Mouse (Mus musculus): ENCODE results near the gene Nudt4. TPM values are rescaled to one million over a fixed set of nuclear protein-coding genes. Genes with fewer than 3 reads are reported as not detected.

Nudt4 gene
- total and polyA plus RNA-seq, 2 experiments from 2014 or later = 55.5 to 64.7 TPM

DNA sequence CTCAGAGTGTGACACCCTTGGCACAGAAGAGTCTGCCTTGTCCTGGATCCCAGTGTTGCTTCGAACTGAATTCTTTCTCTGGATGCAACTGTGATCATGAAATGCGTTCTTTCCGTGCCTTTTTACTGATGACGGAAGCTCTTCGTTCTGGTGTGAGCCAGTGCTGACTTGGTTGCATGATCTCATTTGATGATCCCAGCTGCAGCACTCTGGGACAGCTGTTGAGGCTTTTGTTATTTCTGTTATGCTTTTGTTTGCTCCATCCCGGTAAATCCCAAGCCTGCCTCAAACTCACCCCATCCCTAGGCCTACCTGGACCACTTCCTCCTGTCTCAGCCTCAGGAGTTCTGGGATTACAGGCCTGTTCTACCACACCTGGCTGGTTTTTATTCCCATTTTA lies 4.1 kb upstream of the Nudt4 start:
- ATAC-seq = no peak
- 72% methylated on average over 6 of the region's 6 CpGs for WGBS
- no peak for TF ChIP-seq CTCF (IDR thresholded peaks at IDR 0.05; ENCODE audit: low read depth)

GRCm38 (mm10) chr10:95567550-95567949 lies 3.6 kb upstream of the Nudt4 start:
- TF ChIP-seq CTCF (IDR thresholded peaks at IDR 0.05; ENCODE audit: low read depth) = no peak
- Histone ChIP-seq H3K4me1 (ENCODE audit: insufficient read depth, low read length) (no peaks in the 10 kb centered on the region), H3K9me3 (ENCODE audit: low read length) (no peaks in the 10 kb centered on the region), H3K4me3 (ENCODE audit: low read length) (no peak overlapping the region), H3K4me2 (ENCODE audit: low read depth, low read length) (no peak overlapping the region), H3K9ac (replicated peaks; ENCODE audit: low read length) (no peak overlapping the region), H3K36me3 (ENCODE audit: insufficient read depth, low read length) (no peaks in the 10 kb centered on the region), H3K27me3 (ENCODE audit: insufficient read depth, low read length) (no peaks in the 10 kb centered on the region), H3K27ac (no peak overlapping the region)
- ATAC-seq = no peak
- no peak for DNase-seq (ENCODE audit: low spot score)
- WGBS = 65% methylated on average over 5 of the region's 5 CpGs

More for the DNA sequence above, 4.1 kb upstream of the Nudt4 start:
- Histone ChIP-seq H3K4me3 (ENCODE audit: low read length) (no peak overlapping the region), H3K9me3 (ENCODE audit: low read length) (no peaks in the 10 kb centered on the region), H3K27ac (no peak overlapping the region), H3K27me3 (ENCODE audit: insufficient read depth, low read length) (no peaks in the 10 kb centered on the region), H3K36me3 (ENCODE audit: insufficient read depth, low read length) (no peaks in the 10 kb centered on the region), H3K9ac (replicated peaks; ENCODE audit: low read length) (no peak overlapping the region), H3K4me1 (ENCODE audit: insufficient read depth, low read length) (no peaks in the 10 kb centered on the region), H3K4me2 (ENCODE audit: low read depth, low read length) (no peak overlapping the region)
- no peak for DNase-seq (ENCODE audit: low spot score)

DNA sequence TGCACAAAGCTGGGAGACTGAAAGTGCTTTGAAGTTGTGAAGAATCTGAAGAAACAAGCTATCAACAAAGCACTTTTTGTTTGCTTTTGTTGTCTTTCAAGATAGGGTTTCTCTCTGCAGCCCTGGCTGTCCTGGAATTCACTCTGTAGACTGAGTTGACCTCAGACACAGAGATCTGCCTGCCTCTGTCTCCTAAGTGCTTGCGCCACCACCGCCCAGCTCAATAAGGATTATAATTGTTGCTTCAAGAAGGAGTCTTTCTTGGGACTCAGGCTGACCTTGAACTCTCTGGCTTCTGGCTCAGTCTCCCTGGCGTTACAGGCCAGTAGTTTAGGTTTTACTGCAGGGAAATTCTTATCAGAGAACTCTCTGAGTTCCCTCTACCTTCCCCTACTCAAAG lies 2.8 kb upstream of the Nudt4 start:
- no peak overlapping the region for H3K4me2 ChIP-seq (ENCODE audit: low read depth, low read length)
- H3K4me3 ChIP-seq (ENCODE audit: low read length) = no peak overlapping the region
- H3K36me3 ChIP-seq (ENCODE audit: insufficient read depth, low read length) = no peaks in the 10 kb centered on the region
- H3K9me3 ChIP-seq (ENCODE audit: low read length) = no peaks in the 10 kb centered on the region
- no peak for TF ChIP-seq CTCF (IDR thresholded peaks at IDR 0.05; ENCODE audit: low read depth)
- H3K4me1 ChIP-seq (ENCODE audit: insufficient read depth, low read length) = peaks cover 3% of the 10 kb centered on the region; the same call in 1 of the 2 replicates
- H3K27me3 ChIP-seq (ENCODE audit: insufficient read depth, low read length) = no peaks in the 10 kb centered on the region
- ATAC-seq = no peak
- H3K27ac ChIP-seq = no peak overlapping the region
- no peak overlapping the region for H3K9ac ChIP-seq (replicated peaks; ENCODE audit: low read length)
- WGBS = 95% methylated on average over 3 of the region's 3 CpGs
- DNase-seq (ENCODE audit: low spot score) = no peak

- ATAC-seq = no peak
- Histone ChIP-seq H3K9ac (replicated peaks; ENCODE audit: low read length) (no peak overlapping the region), H3K27me3 (ENCODE audit: insufficient read depth, low read length) (no peaks in the 10 kb centered on the region), H3K36me3 (ENCODE audit: insufficient read depth, low read length) (no peaks in the 10 kb centered on the region), H3K4me3 (ENCODE audit: low read length) (no peak overlapping the region), H3K4me1 (ENCODE audit: insufficient read depth, low read length) (peaks cover 9% of the 10 kb centered on the region; the same call in 1 of the 2 replicates), H3K4me2 (ENCODE audit: low read depth, low read length) (no peak overlapping the region), H3K9me3 (ENCODE audit: low read length) (no peaks in the 10 kb centered on the region), H3K27ac (no peak overlapping the region)
- WGBS = 45% methylated on average over 14 of the region's 14 CpGs
- no peak for TF ChIP-seq CTCF (IDR thresholded peaks at IDR 0.05; ENCODE audit: low read depth)
- no peak for DNase-seq (ENCODE audit: low spot score)
Measured at GRCm38 (mm10) chr10:95565156-95565854, 1.4 kb upstream of the Nudt4 start.

- Histone ChIP-seq H3K4me1 (ENCODE audit: insufficient read depth, low read length) (peaks cover 9% of the 10 kb centered on the region; the same call in 1 of the 2 replicates), H3K36me3 (ENCODE audit: insufficient read depth, low read length) (no peaks in the 10 kb centered on the region), H3K27me3 (ENCODE audit: insufficient read depth, low read length) (no peaks in the 10 kb centered on the region), H3K9ac (replicated peaks; ENCODE audit: low read length) (peak overlapping the region; percentile 83), H3K4me3 (ENCODE audit: low read length) (peak overlapping the region; percentile 87), H3K27ac (peak overlapping the region; percentile 94), H3K4me2 (ENCODE audit: low read depth, low read length) (peak overlapping the region; percentile 77), H3K9me3 (ENCODE audit: low read length) (no peaks in the 10 kb centered on the region)
- DNase-seq (ENCODE audit: low spot score) (peak; percentile 73), ATAC-seq (peak; percentile 60)
- under 1% methylated on average over 60 of the region's 65 CpGs for WGBS
- TF ChIP-seq CTCF (IDR thresholded peaks at IDR 0.05; ENCODE audit: low read depth) = peak; percentile 10; the same call in 1 of the 2 replicates
Measured at GRCm38 (mm10) chr10:95562859-95563841, 796 bp downstream of the Nudt4 start.

- H3K36me3 ChIP-seq (ENCODE audit: insufficient read depth, low read length) = no peaks in the 10 kb centered on the region
- no peak overlapping the region for H3K27ac ChIP-seq
- H3K9me3 ChIP-seq (ENCODE audit: low read length) = no peaks in the 10 kb centered on the region
- no peaks in the 10 kb centered on the region for H3K27me3 ChIP-seq (ENCODE audit: insufficient read depth, low read length)
- H3K9ac ChIP-seq (replicated peaks; ENCODE audit: low read length) = peak overlapping the region; percentile 83
- H3K4me1 ChIP-seq (ENCODE audit: insufficient read depth, low read length) = peaks cover 9% of the 10 kb centered on the region; the same call in 1 of the 2 replicates
- DNase-seq (ENCODE audit: low spot score) (no peak), ATAC-seq (no peak)
- TF ChIP-seq CTCF (IDR thresholded peaks at IDR 0.05; ENCODE audit: low read depth) = no peak
- WGBS = 4% methylated on average over 8 of the region's 8 CpGs
- H3K4me3 ChIP-seq (ENCODE audit: low read length) = peak overlapping the region; percentile 87
- H3K4me2 ChIP-seq (ENCODE audit: low read depth, low read length) = peak overlapping the region; percentile 77
Measured at GRCm38 (mm10) chr10:95562395-95562794, 1.6 kb downstream of the Nudt4 start.
